Mouse (Mus musculus) kidney, adult 11 months (tissue): ENCODE results near the gene Ccdc9.
"Not testable (repeated sequence)": the region's sequence is repeated elsewhere in the genome, so short reads cannot be mapped to it uniquely, and the experiment has no call there.

Experiments
- DNase-seq: peaks from one replicate; pipeline ENCODE4 v3.0.0; 2022

Gene Ccdc9

DNA sequence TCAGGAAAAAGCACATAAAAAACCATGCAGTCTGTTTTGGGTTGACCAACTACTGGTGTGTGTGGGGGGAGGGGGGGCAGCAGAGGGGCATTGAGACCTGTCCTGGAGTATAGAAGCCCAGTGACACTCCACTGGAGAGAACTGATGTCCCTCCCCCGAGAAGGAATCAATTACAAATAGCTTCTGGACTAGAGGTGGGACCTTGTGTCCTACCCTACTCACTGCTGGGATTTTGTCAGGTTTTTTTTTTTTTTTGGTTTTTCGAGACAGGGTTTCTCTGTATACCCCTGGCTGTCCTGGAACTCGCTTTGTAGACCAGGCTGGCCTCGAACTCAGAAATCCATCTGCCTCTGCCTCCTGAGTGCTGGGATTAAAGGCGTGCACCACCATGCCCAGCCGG lies 20.5 kb upstream of the Ccdc9 start:
- not testable (repeated sequence) for DNase-seq

DNA sequence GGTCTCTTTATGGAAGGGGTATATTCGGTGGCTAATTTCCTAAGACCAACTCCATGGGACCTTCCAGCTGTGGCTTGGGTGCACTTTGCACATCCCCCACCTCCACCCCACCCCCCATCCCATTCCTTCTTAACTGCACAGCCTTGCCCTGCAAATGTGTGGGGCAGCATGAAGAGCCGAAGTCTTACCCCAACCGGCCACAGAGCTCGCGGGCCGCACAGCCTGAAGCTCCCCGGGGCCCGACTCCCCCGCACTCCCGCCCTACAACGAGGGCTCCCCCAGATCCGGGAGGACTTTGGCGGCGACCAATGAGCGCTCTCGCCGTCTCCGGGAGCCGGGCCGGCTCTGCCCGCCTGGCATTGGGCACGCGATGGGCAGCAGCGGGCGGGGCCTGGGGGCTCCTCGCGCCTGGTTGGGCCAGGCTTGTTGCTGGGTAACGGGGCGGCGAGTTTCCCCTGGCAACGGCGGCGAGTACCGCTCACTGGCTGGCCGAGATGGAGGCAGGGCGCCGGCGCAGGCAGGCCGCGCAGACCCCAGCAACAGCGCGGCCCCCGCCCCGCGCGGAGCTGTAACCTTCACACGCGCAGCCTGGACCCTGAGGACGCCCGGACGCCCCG lies 12.9 kb upstream of the Ccdc9 start:
- DNase-seq = peak; percentile 84

DNA sequence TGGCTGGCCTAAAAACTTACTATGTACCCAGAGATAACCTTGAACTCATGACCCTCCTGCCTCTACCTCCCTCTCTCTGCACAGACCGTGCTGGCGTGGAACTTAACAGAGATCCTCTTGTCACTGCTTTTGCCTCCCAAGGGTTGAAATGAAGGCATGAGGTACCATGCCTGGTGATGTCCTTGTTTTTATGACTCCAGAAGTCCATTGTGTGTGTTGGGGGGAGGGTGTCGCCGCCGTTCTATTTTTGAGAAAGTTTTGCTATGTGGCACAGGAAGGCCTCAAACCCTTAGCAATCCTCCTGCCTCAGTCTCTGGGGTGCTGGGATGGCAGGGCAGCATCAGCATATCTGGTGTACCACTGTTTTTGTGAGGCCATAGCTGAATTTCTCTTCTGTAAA lies 12.3 kb upstream of the Ccdc9 start:
- no peak for DNase-seq

DNA sequence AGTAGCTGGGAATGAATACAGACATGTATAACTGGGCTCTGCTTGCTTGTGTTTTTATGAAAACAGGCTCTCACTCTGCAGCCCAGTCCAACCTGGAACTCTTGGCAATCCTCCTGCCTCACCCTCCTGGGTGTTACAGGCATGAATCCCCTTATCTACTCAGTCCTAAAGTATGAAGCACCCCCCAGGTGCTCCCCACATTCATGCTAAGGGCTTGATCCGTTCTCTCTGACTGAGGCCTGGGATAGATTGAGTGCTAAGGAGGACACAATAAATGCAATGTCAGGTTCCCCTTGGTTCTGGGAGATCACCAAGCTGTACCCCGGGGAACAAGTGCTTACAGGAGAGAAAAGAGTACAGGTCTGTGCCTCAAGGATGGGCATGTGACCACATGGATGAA lies 11.0 kb upstream of the Ccdc9 start:
- no peak for DNase-seq

DNA sequence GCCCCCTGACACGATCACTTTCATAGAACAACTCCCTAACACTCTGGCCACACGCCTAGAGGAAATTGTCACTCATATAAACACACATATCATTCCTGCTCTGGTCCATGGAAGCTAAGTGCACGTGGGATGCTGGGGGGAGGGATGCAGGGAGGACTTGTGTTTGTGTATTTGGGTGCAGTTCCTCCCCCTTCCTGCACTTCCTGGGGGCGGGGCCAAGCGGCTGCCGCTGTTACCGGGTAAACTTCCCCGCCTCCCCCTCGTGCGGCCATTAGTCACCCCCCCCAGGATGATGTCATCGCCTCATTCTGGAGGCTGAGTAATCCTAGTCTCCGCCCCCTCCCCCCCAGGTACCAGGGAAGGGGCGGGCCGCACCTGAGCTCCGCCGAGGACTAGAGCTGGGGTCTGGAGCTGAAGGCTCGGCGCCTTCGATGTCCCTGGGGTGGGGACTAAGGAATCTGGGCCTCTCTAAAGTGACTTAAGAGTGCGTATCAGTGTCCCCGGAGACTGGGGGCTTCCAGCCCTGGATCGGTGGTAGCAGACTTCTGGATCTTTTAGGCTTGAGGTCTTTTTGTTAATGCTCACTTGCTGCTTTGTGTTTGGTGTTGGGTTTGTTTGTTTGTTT lies 10.3 kb upstream of the Ccdc9 start:
- peak; percentile 85 for DNase-seq

DNA sequence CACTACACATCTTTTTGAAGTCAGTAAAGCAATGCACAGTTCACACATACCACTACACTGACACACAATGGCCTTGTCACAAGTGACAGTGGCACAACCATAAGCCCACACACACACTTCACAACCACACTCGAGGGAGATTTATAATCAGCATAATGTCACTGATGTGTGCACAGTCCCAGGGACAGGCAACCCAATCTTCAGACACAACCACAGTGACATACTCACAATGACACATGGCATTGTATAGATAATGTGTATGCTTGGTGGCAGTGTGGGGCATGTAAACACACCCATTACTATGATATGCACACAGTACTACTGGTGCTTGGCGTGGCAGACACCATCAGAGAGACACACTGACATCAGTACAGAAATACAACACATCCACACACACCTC lies 9.6 kb upstream of the Ccdc9 start:
- no peak for DNase-seq

DNA sequence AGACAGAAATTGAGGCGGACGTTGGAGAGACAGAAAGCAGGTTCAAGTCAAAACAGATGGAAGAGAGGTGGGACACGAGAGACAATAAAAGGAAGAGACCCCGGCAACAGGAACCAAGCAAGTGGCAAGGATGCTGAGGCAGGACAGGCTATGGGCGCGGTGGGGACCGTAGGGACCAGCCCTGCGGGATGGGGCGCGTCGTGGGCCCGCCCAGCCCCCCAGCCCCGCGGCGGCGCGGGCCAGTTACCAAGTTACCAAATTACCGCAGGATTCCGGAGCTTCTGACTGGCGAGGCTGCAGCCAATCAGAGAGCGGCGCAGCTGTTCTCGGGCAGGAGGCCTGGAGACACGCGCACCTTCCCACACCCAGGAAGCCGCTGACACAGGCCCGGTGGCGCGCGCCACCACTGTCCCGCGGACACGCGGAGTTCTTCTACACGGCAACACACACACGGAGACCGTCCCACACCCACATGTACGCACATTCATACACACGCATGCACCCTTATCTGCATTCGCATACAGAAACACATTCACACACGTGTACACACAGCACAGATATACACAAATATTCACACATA lies 8.8 kb upstream of the Ccdc9 start:
- DNase-seq = peak; percentile 82

DNA sequence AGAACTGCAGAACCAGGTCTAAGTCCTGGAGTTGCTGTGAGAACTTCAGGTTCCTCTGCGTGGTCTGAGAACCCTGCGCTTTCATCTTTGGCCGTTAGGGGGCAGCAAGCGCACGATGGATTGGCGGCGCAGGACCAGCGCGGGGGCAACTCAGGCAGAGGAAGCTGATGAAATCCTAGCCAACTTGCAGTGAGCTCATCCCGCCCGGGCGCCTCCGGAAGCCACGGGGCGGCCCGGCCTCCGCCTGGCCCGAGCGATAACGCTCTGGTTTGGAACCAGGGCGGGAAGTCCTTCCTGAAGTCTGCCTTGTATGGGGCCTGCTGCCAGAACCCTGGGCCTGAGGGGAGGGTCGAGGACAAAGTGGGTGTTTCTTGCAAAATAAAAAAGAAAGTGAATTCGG lies 8.2 kb upstream of the Ccdc9 start:
- DNase-seq = peak; percentile 90

DNA sequence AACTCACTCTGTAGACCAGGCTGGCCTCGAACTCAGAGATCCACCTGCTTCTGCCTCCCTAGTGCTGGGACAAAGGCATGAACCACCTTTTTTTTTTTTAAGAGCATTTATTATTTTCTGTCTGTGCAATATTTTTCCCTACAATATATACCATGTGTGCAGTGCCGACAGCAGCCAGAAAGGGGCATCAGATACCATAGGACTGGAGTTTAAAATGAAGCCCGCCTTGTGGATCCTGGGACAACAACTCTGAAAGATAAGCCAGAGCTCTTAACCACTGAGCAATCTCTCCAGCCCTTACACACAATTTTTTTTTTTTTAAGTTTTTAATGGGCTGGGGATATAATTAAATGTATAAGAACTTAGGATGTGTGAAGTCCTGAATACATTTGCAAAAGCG lies 7.8 kb upstream of the Ccdc9 start:
- no peak for DNase-seq

DNA sequence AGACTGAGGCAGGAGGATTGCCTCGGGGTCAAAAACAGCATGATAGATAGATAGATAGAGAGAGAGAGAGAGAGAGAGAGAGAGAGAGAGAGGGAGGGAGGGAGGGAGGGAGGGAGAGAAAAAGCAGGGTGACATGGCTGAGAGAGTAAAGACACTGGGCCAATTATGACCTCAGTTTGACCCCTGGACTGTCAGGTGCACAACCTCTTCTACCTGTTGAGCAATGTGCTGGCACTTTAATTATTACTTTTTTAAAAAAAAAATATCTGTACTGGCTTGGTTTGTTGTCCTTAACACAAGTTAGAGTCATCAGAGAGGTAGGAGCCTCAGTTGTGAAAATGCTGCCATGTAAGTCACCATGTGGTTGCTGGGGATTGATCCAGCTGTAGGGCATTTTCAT lies 1.2 kb upstream of the Ccdc9 start:
- no peak for DNase-seq

DNA sequence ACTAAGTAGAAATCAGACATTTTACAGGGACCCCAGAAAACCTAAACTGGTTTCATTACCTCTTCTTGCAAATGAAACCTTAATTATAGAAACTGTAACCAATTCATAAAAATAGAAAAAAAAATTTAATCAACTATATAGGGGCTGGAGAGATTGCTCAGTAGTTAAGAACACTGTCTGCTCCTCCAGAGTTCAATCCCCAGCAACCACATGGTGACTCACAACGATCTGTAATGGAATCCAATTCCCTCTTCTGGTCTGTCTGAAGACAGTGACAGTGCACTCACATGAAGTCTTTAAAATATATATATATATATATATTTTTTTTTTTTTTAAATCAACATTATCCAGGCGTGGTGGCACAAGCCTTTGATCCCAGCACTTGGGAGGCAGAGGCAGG lies 421 bp upstream of the Ccdc9 start:
- no peak for DNase-seq

DNA sequence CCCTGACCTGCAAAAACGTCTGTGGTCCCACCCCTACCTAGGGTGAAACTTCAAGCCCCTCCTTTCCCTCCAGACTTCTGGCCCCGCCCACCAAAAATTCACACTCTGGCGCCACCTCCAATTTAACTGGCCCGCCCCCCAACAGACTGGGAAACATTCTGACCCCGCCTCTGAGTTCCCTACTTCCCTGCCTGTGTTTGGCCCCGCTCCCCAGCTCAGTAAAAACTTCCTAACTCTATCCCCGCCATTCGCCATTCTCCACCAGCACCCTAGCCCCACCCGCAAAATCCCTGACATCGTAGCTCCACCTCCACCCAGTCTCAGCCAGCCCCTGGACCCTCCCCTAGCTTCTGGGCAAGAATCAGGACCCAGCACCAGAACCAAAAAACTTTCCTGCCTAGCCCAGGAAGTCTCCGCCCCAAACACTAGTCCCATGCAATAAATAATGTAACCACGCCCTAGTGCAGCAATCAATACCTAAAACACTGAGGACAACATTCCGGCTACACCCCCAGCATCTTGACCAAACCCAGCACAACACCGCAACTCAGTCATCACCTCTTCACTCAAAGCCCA lies 1.1 kb downstream of the Ccdc9 start:
- peak; percentile 90 for DNase-seq

DNA sequence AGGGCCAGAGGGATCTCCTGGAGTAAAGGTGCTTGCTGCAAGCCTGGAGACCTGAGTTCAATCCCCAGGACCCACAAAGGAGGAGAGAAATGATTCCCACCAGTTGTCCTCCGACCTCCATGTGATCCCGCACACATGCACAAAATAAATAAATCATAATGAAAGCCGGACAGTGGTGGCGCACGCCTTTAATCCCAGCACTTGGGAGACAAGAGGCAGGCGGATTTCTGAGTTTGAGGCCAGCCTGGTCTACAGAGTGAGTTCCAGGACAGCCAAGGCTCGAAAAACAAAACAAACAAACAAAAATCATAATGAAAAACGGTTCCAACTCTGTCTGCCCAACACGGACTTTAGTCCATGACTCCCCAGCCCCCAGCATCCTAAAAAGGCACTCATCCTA lies 1.7 kb downstream of the Ccdc9 start:
- no peak for DNase-seq

DNA sequence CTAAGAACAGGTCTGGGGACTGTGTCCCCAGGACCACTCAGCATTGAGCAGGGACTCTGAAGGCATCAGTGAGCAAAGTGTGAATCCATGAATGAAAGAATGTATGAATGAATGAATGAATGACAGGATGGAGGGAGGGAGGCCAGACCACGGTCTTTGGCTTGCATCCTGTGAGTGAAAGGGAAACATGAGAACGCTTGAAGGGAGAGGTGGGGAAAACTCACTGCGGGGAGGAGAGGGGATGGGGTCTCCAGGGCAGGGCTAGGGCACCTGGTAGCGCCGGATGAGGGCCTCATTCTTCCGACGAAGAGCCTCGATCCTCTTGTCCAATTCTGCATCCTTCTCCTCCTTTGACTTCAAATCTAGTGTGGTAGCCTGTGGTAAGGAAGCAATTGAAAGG lies 2.6 kb downstream of the Ccdc9 start:
- no peak for DNase-seq

DNA sequence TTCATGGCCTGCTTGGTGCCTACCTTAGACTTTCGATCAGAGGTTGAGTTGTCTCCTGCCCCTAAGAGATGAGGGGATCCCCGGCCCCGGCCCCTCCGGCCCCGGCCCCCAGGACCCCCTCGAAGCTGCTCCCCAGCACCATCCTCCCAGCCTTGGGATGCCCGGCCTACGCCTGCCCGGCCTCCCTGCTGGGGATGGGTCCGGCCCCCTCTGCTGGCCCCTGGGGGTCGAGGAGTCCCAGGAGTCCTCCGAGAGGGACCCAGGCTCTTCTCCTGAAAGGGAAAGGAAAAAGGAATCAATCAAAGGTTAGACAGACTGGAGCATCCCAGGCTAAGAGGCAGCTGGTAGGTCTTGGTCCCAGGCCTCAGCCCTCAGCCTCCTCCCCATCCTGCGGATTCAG lies 4.3 kb downstream of the Ccdc9 start:
- DNase-seq = no peak

DNA sequence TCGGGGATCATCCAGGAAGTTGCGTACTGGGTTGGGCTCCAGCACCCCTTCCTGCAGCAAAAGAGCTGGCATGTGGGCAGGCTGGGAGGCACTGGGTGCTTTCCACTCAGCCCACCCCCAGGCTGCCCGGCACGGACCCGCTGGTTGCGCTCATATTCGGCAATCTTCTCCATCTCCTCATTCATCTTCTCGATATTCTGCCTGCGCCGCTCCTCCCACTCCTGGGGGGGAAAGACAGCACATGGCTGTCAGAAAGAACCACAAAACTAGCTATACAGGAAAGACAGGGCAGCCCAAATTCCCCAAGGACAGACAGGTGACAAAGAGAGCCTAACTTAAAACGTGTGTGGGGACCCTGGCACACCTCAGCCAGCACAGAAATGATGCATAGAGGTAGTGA lies 5.9 kb downstream of the Ccdc9 start:
- no peak for DNase-seq

DNA sequence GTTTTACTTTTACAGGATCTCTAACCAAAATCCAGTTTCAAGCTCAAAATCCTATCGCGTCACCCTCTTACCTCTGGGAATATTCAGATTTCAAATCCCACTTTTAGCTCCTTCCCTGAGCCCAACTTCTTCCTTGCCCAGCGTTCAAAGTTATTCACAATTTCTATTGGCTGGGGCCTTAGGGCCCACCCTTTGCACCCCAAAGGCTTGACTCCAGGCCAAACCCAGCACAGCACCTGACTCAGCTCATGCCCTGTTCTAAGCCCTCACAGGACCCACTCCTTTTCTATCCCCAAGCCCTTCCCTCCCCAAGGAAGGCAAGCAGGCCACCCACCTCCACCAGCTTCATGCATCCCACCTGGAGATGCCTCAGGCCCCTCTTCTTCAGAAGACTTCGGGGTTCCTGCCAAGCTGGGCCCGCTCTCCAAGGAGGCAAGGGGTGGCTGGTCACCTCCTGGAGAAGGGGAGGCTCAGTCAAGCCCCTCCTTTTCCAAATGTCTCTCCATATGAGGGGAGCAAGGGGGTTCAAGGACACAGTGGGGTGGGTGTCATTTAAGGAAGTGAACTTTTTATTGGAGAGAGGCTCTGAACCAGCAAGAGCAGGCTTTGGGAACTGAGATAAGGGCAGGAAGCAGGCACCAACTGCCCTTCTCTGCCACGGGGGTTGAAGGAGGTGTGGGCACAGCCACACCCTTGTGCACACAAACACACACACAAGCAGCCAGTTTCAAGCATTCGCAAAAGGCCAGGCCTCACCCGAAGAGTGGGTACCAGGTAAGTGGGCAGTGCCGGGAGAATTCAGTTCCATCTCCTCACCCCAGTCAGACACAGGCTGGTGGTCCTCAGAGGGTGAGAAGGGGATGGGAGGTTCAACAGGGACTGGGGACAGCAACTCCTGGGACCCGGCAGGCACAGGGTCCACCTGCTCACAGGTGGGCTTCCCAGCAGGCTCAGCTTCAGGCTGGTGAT lies 11.4 kb downstream of the Ccdc9 start:
- DNase-seq = no peak

DNA sequence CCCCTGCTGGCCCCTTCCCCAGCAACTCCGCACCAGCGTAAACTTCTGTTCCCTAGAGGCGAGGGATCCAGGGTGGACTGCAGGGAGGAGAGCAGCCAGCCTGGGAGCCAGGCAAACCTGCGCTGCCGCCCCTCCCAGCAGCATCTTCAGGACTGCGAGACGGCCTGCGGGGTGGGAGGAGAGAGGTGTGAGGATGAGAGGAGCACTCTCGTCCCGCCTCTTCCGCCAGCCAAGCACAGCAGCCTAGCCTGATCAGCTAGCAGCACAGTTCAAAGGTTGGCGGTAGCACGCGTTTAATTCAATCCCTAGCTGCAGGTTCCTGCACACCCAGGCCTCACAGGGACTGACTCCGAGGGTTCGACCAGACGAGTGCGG lies 12.8 kb downstream of the Ccdc9 start:
- DNase-seq = peak; percentile 84

DNA sequence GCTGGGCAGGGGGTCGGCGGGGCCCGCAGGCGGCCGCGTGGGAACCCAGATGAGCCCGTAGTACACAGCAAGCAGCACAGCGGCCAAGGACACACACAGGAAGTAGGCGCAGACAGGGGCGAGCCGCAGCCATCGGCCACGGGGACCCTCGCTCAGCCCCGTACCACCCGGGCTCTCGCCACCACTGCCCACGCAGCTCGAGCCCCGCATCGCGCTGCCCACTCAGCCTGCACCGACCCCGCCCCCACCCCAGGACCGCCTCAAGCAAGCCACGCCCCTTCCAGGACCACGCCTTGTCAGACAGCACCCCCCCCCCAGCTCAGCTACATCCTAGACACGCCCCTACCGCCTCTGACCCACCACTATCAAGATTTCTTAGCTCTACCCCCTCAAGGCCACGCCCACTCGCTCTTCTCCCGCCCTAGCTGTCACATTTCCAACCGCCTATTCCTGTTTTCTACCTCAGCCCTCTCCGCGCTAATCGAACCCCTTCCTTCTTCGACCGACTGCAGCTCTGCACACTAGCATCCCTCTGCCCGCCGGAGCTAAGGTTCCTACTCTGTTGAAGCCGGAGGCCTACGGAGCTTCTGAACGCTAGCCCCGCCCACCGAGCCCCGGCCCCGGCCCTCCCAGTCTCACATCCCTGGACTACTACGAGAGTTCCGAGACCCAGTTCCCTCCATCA lies 13.4 kb downstream of the Ccdc9 start, which contains the start of gene Inafm1:
Gene Inafm1 (minus strand): TSS at position 537 of the 685 bp plus-strand sequence.
- peak; percentile 89 for DNase-seq

DNA sequence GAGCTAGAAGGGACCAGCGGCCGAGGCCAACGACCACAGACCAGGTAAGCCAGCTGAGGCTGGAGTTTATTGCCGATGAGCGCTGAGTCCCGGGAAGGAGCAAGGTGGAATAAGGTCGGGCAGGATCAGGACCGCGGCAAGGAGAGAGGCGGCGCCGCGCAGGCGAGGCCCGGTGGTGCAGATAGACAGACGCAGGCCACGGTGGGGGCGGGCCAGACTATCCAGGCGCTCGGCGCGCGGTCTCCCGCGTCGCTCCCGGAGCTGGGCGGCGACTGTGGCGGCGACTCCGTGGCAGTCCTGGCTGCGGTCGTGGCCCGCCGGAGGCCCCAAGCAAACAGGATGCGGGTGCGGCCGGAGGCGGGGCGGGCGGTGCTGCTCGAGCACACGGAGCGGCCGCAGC lies 13.9 kb downstream of the Ccdc9 start:
- peak; percentile 69 for DNase-seq

DNA sequence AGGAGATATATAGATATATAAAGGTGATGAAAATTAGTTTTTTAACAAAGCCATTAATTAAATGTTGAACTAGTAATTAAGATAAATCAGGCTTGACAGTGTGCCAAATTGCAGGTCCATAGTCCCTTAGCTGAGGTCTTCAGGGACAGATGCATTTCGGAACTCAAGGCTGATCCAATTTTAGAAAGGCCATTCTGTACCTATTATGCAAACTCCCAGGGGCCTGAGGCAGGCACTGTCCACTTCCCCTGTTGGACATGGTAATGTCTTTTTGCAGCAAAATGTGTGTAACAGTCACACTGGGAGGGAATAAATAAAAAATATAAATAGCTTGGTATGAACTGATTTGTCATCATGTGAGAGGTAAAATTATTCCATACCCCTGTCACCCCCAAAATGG lies 15.5 kb downstream of the Ccdc9 start:
- DNase-seq = no peak

DNA sequence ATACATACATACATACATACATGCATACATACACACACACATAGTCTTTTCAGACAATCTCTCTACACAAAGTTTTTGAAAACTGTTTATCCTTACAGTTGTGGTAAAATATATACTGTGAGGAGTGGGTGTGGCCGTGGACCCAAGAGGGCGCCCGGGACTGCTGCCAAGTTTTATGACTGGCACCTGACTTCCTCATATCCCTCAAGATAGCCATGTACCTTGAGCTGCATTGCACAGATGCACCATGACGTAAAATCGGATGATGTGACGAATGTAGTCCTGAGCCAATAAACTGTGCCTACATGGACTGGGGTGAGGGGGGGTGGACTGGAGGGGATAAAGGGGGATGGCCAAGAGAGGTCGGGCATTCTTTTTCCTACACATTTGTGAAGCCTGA lies 20.0 kb downstream of the Ccdc9 start:
- not testable (repeated sequence) for DNase-seq

DNA sequence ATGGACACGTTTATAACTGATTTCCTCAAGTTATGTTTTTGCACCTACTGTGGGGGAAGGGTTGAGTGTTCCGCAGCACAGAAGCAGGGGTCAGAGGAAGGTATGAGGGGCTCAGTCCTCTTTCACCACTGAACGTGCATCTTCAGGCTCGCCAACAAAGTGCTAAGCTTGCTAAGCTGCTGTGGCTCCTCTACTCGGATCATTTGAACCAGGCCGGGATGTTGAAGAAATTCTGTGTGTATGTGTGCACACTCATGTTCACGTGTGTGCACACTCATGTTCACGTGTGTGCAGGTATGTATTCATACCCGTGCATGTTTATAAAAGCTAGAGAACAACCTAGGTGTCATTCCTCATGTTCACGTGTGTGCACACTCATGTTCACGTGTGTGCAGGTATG lies 20.7 kb downstream of the Ccdc9 start:
- no peak for DNase-seq
